Mouse (Mus musculus): Measurements from ENCODE around the gene Mat1a.

Mat1a gene

GRCm38 (mm10) chr14:41104853-41105444 is at the start of gene Mat1a:
TSS of gene Mat1a (plus strand) at chr14:41105035.
- no peak for DNase-seq (ENCODE audit: low spot score in 2 of 2)

GRCm38 (mm10) chr14:41065168-41065567 is 39.7 kb upstream of the Mat1a start:
- DNase-seq (ENCODE audit: low spot score in 2 of 2), result no peak

GRCm38 (mm10) chr14:41066416-41066815 is 38.4 kb upstream of the Mat1a start:
- DNase-seq (ENCODE audit: low spot score in 2 of 2), result no peak

- DNase-seq (ENCODE audit: low spot score in 2 of 2), result no peak
These were observed 35.7 kb upstream of the Mat1a start, which contains the start of gene Dydc2 for GRCm38 (mm10) chr14:41069108-41069507. TSS of gene Dydc2 (minus strand) at chr14:41069208.

- no peak for DNase-seq (ENCODE audit: low spot score in 2 of 2)
These were observed 34.5 kb upstream of the Mat1a start for GRCm38 (mm10) chr14:41070343-41070742.

GRCm38 (mm10) chr14:41072229-41072943 is 32.4 kb upstream of the Mat1a start, which contains the start of gene Dydc1:
TSS of gene Dydc1 (plus strand) at chr14:41072911.
- DNase-seq (ENCODE audit: low spot score in 2 of 2), result no peak

- DNase-seq (ENCODE audit: low spot score in 2 of 2), result no peak
These were observed 31.9 kb upstream of the Mat1a start for GRCm38 (mm10) chr14:41072944-41073275.

GRCm38 (mm10) chr14:41082408-41082807 is 22.4 kb upstream of the Mat1a start:
- DNase-seq (ENCODE audit: low spot score in 2 of 2), result no peak

- DNase-seq (ENCODE audit: low spot score in 2 of 2), result peak in 1 of 2 experiments; percentile 15
These were observed 17.3 kb upstream of the Mat1a start for GRCm38 (mm10) chr14:41087509-41087908.

- peak in 1 of 2 experiments; percentile 24 for DNase-seq (ENCODE audit: low spot score in 2 of 2)
These were observed 14.1 kb upstream of the Mat1a start for GRCm38 (mm10) chr14:41090777-41091176.

- DNase-seq (ENCODE audit: low spot score in 2 of 2), result no peak
These were observed 10.7 kb upstream of the Mat1a start for GRCm38 (mm10) chr14:41094114-41094513.

GRCm38 (mm10) chr14:41096296-41096860 is 8.5 kb upstream of the Mat1a start:
- DNase-seq (ENCODE audit: low spot score in 2 of 2), result no peak

- no peak for DNase-seq (ENCODE audit: low spot score in 2 of 2)
These were observed 6.1 kb upstream of the Mat1a start for GRCm38 (mm10) chr14:41098726-41099125.

- DNase-seq (ENCODE audit: low spot score in 2 of 2), result no peak
These were observed 4.1 kb upstream of the Mat1a start for GRCm38 (mm10) chr14:41100712-41101111.

GRCm38 (mm10) chr14:41101242-41101641 is 3.6 kb upstream of the Mat1a start:
- DNase-seq (ENCODE audit: low spot score in 2 of 2), result no peak

GRCm38 (mm10) chr14:41102269-41102668 is 2.6 kb upstream of the Mat1a start:
- no peak for DNase-seq (ENCODE audit: low spot score in 2 of 2)

GRCm38 (mm10) chr14:41111031-41111668 is 6.3 kb downstream of the Mat1a start:
- DNase-seq (ENCODE audit: low spot score in 2 of 2), result no peak

GRCm38 (mm10) chr14:41112944-41113343 is 8.1 kb downstream of the Mat1a start:
- no peak for DNase-seq (ENCODE audit: low spot score in 2 of 2)

GRCm38 (mm10) chr14:41116271-41116670 is 11.4 kb downstream of the Mat1a start:
- no peak for DNase-seq (ENCODE audit: low spot score in 2 of 2)

- DNase-seq (ENCODE audit: low spot score in 2 of 2), result no peak
These were observed 19.8 kb downstream of the Mat1a start for GRCm38 (mm10) chr14:41124683-41125082.

- DNase-seq (ENCODE audit: low spot score in 2 of 2), result no peak
These were observed 23.2 kb downstream of the Mat1a start for GRCm38 (mm10) chr14:41127997-41128396.

- no peak for DNase-seq (ENCODE audit: low spot score in 2 of 2)
These were observed 26.7 kb downstream of the Mat1a start, which contains the start of gene Sftpa1 for GRCm38 (mm10) chr14:41131540-41131939. TSS of gene Sftpa1 (plus strand) at chr14:41131782.

- no peak for DNase-seq (ENCODE audit: low spot score in 2 of 2)
These were observed 32.2 kb downstream of the Mat1a start for GRCm38 (mm10) chr14:41137006-41137405.
